Mouse (Mus musculus): Measurements from ENCODE around the gene Fosl1.

Fosl1 gene

GRCm38 (mm10) chr19:5432992-5433852, 14.1 kb upstream of the Fosl1 start:
- CTCF ChIA-PET = interaction anchor here (0.5 to 2.2 kb wide), 17 partner anchors 8 to 345 kb away, joined by 3 to 19 read pairs (median 5); partner anchors contain the start of genes Ccdc85b (in 2 of the 4), Drap1 (in 2 of the 4), AI837181 (in 1 of the 4) and Mus81 (in 1 of the 4)

GRCm38 (mm10) chr19:5433951-5434350, 13.4 kb upstream of the Fosl1 start:
- ChIA-PET CTCF (interaction anchor here (0.6 to 2.2 kb wide), 10 partner anchors 9 to 346 kb away, joined by 3 to 19 read pairs (median 5); partner anchors contain the start of genes AI837181 (in 1 of the 4), Drap1 (in 1 of the 4), Mus81 (in 1 of the 4) and Yif1a (in 1 of the 4)), POLR2A (interaction anchor here in 3 of 4 experiments (0.6 to 5.3 kb wide), 28 partner anchors 9 to 462 kb away, joined by 3 to 43 read pairs (median 4); partner anchors contain the start of genes AI837181 (in 3 of the 3), Drap1 (in 3 of the 3), Ccdc85b (in 2 of the 3) and Mus81 (in 2 of the 3))

More at GRCm38 (mm10) chr19:5432992-5433852, 14.1 kb upstream of the Fosl1 start:
- POLR2A ChIA-PET = interaction anchor here in 3 of 4 experiments (0.6 to 5.3 kb wide), 42 partner anchors 8 to 817 kb away, joined by 3 to 43 read pairs (median 4); partner anchors contain the start of genes AI837181 (in 3 of the 3), Drap1 (in 3 of the 3), Mus81 (in 3 of the 3) and Banf1 (in 2 of the 3)

GRCm38 (mm10) chr19:5444371-5444908, 2.9 kb upstream of the Fosl1 start:
- ChIA-PET CTCF (no interaction called here), POLR2A (interaction anchor here in 2 of 4 experiments (0.7 to 5.7 kb wide), 4 partner anchors 11 to 12 kb away, joined by 3 to 44 read pairs (median 20); partner anchors contain the start of gene Ccdc85b (in 2 of the 2))

- ChIA-PET CTCF (interaction anchor here in 1 of 4 experiments (0.5 kb wide), 1 partner anchor 120 kb away, joined by 3 read pairs; no protein-coding TSS in a partner anchor), POLR2A (interaction anchor here in 2 of 4 experiments (0.6 to 5.7 kb wide), 7 partner anchors 11 to 897 kb away, joined by 3 to 44 read pairs (median 6); partner anchors contain the start of genes Ccdc85b (in 2 of the 2), AI837181 (in 1 of the 2) and Drap1 (in 1 of the 2))
Observed at GRCm38 (mm10) chr19:5444954-5445353, 2.4 kb upstream of the Fosl1 start.

- POLR2A ChIA-PET = interaction anchor here in 3 of 4 experiments (0.6 to 5.7 kb wide), 10 partner anchors 9 to 896 kb away, joined by 3 to 44 read pairs (median 4); partner anchors contain the start of genes Ccdc85b (in 2 of the 3), AI837181 (in 1 of the 3), Drap1 (in 1 of the 3) and Mus81 (in 1 of the 3)
- CTCF ChIA-PET = interaction anchor here in 1 of 4 experiments (0.5 kb wide), 1 partner anchor 121 kb away, joined by 3 read pairs; no protein-coding TSS in a partner anchor
Observed at GRCm38 (mm10) chr19:5445747-5446146, 1.6 kb upstream of the Fosl1 start.

- CTCF ChIA-PET = interaction anchor here (0.7 to 3.0 kb wide), 9 partner anchors 8 to 120 kb away, joined by 3 to 13 read pairs (median 4); partner anchors contain the start of genes Ccdc85b (in 1 of the 4) and Mus81 (in 1 of the 4)
Observed at GRCm38 (mm10) chr19:5448354-5449150, 1.2 kb downstream of the Fosl1 start.

GRCm38 (mm10) chr19:5449673-5450072, 2.3 kb downstream of the Fosl1 start:
- ChIA-PET CTCF (interaction anchor here in 3 of 4 experiments (0.9 to 3.0 kb wide), 6 partner anchors 7 to 119 kb away, joined by 3 to 13 read pairs (median 4); partner anchors contain the start of genes Ccdc85b (in 1 of the 3) and Mus81 (in 1 of the 3)), POLR2A (interaction anchor here in 3 of 4 experiments (0.6 to 5.7 kb wide), 15 partner anchors 7 to 64 kb away, joined by 3 to 44 read pairs (median 4); partner anchors contain the start of genes Ccdc85b (in 3 of the 3), Cfl1 (in 2 of the 3), Drap1 (in 1 of the 3) and Fibp (in 1 of the 3))

More at GRCm38 (mm10) chr19:5448354-5449150, 1.2 kb downstream of the Fosl1 start:
- POLR2A ChIA-PET = interaction anchor here in 3 of 4 experiments (0.6 to 5.7 kb wide), 24 partner anchors 8 to 397 kb away, joined by 3 to 44 read pairs (median 4); partner anchors contain the start of genes Ccdc85b (in 3 of the 3), Drap1 (in 3 of the 3), Cfl1 (in 2 of the 3) and Fibp (in 2 of the 3)

- POLR2A ChIA-PET = interaction anchor here in 3 of 4 experiments (0.7 to 1.7 kb wide), 11 partner anchors 9 to 43 kb away, joined by 3 to 6 read pairs (median 3); partner anchors contain the start of genes Fibp (in 2 of the 3), Cfl1 (in 1 of the 3), Drap1 (in 1 of the 3) and Mus81 (in 1 of the 3)
- CTCF ChIA-PET = interaction anchor here in 2 of 4 experiments (0.7 to 1.2 kb wide), 3 partner anchors 12 to 436 kb away, joined by 3 to 4 read pairs (median 3); no protein-coding TSS in a partner anchor
Observed at GRCm38 (mm10) chr19:5451766-5452165, 4.4 kb downstream of the Fosl1 start.

GRCm38 (mm10) chr19:5455037-5455436, 7.7 kb downstream of the Fosl1 start:
- ChIA-PET CTCF (interaction anchor here in 2 of 4 experiments (1.1 to 1.7 kb wide), 3 partner anchors 33 to 106 kb away, joined by 3 to 6 read pairs (median 3); no protein-coding TSS in a partner anchor), POLR2A (interaction anchor here in 3 of 4 experiments (1.6 to 28.9 kb wide), 12 partner anchors 8 to 72 kb away, joined by 4 to 735 read pairs (median 38); partner anchors contain the start of genes Cfl1 (in 3 of the 3), Mus81 (in 3 of the 3), AI837181 (in 2 of the 3) and Drap1 (in 2 of the 3))

- ChIA-PET CTCF (interaction anchor here in 2 of 4 experiments (1.0 to 2.6 kb wide), 12 partner anchors 7 to 337 kb away, joined by 3 to 13 read pairs (median 4); partner anchors contain the start of genes Fosl1 (in 2 of the 2), AI837181 (in 1 of the 2), Ap5b1 (in 1 of the 2) and Drap1 (in 1 of the 2)), POLR2A (interaction anchor here in 3 of 4 experiments (1.0 to 28.9 kb wide), 27 partner anchors 8 to 577 kb away, joined by 3 to 735 read pairs (median 16); partner anchors contain the start of genes Cfl1 (in 3 of the 3), Mus81 (in 3 of the 3), AI837181 (in 2 of the 3) and Drap1 (in 2 of the 3))
Observed at GRCm38 (mm10) chr19:5455568-5455967, 8.2 kb downstream of the Fosl1 start.

GRCm38 (mm10) chr19:5456241-5456921, 9.0 kb downstream of the Fosl1 start:
- ChIA-PET POLR2A (interaction anchor here (0.5 to 28.9 kb wide), 106 partner anchors 8 to 964 kb away, joined by 3 to 735 read pairs (median 4); partner anchors contain the start of genes Fosl1 (in 4 of the 4), AI837181 (in 3 of the 4), Cfl1 (in 3 of the 4) and Ctsw (in 3 of the 4)), CTCF (interaction anchor here (0.6 to 2.8 kb wide), 48 partner anchors 7 to 1868 kb away, joined by 3 to 34 read pairs (median 4); partner anchors contain the start of genes Mus81 (in 3 of the 4), AI837181 (in 2 of the 4), Drap1 (in 2 of the 4) and Fosl1 (in 2 of the 4))

GRCm38 (mm10) chr19:5456922-5457745, 9.8 kb downstream of the Fosl1 start:
- ChIA-PET POLR2A (interaction anchor here (0.5 to 28.9 kb wide), 134 partner anchors 8 to 685 kb away, joined by 3 to 735 read pairs (median 4); partner anchors contain the start of genes Fosl1 (in 4 of the 4), Mus81 (in 4 of the 4), AI837181 (in 3 of the 4) and Cfl1 (in 3 of the 4)), CTCF (interaction anchor here (0.5 to 2.8 kb wide), 54 partner anchors 8 to 830 kb away, joined by 3 to 34 read pairs (median 4); partner anchors contain the start of genes Mus81 (in 3 of the 4), AI837181 (in 2 of the 4), Drap1 (in 2 of the 4) and Fosl1 (in 2 of the 4))

- ChIA-PET POLR2A (interaction anchor here (0.5 to 28.9 kb wide), 99 partner anchors 8 to 883 kb away, joined by 3 to 735 read pairs (median 4); partner anchors contain the start of genes Mus81 (in 4 of the 4), AI837181 (in 3 of the 4), Cfl1 (in 3 of the 4) and Ctsw (in 3 of the 4)), CTCF (interaction anchor here in 3 of 4 experiments (0.6 to 2.8 kb wide), 28 partner anchors 9 to 819 kb away, joined by 3 to 34 read pairs (median 6); partner anchors contain the start of genes Mus81 (in 2 of the 3), AI837181 (in 1 of the 3), Cfl1 (in 1 of the 3) and Ctsw (in 1 of the 3))
Observed at GRCm38 (mm10) chr19:5457746-5458442, 10.5 kb downstream of the Fosl1 start, which contains the start of gene Ccdc85b. Gene Ccdc85b (minus strand): TSS chr19:5457894.

Data from embryonic stem cell, embryonic (primary cell).